Mouse (Mus musculus): Measurements from ENCODE around the gene Vmn1r65.
"Not testable (repeated sequence)": the region's sequence is repeated elsewhere in the genome, so short reads cannot be mapped to it uniquely, and the experiment has no call there.

Gene Vmn1r65

DNA sequence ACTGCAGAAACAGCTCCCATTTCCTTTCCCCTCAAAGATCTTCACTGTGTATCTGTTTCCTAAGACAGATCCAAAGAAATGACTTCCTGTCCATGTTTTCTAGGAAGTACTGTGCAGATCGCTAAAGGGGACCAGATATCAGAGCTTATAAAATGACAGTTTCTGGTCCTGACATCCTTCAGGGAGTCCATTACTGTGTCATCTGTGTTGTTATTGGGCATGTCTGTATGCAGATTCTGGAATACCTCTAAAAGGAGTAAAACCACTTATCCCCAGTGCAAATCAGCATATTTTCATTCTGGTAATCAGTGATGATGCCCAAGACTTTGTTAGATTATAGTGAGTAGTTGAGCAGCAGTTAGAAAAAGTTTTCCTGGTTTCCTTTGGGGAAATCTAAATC lies at the start of gene Vmn1r65:
Gene Vmn1r65, minus strand, starts transcription at position 101 of the 400 bp plus-strand sequence.
- DNase-seq (ENCODE audit: extremely low spot score, low read depth, low spot score): no peak

GRCm38 (mm10) chr7:6044861-6045260 lies 34.1 kb upstream of the Vmn1r65 start, which contains the start of gene Nlrp4c:
Gene Nlrp4c (plus strand): TSS chr7:6045161.
- no peak for DNase-seq (ENCODE audit: extremely low spot score, low read depth, low spot score)

DNA sequence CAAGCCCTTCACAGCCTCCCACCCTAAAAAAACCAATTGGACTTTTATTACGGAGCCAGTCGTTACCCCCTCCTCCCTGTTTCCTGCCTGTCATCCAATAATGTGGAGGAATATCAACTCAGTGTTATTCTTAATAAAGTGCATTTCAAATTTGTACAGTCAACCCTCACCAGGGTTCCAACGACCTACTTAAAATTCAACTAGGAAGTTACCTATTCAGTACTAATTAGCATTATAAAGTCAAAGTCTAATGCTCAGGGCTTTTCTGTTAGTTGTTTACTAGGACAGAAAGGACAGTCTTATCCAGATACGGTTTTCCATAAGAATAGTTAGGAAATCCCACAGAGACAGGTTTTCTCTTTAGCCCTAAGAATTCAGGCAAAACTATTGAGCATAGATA lies 28.4 kb downstream of the Vmn1r65 start:
- not testable (repeated sequence) for DNase-seq (ENCODE audit: extremely low spot score, low read depth, low spot score)

DNA sequence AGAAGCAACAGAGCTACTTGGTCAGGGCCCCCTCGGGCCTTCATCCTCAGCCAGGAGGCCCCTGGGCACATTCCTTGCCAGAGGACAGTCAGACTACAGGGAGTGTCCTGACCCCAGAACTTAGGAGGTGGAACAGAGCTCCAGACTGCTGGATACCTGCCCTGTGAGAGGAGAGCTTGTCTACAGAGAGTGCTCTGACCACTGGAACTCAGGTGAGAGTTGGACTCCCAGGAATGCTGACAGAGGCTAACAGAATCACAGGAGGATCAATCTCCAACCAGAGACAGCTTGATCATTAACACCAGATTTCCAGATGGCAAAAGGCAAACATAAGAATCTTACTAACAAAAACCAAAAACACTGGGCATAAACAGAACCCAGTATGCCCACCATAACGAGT lies 38.3 kb downstream of the Vmn1r65 start:
- DNase-seq (ENCODE audit: extremely low spot score, low read depth, low spot score): not testable (repeated sequence)
